Comparison of ENCODE assay signal across 7 mouse cellular contexts in genomic region chr14:47751422-47752205, GRCm38 (mm10).
A peak's percentile ranks its signal among the peaks of the same experiment; 100 is the strongest.
DNase-seq lines count a peak whose midpoint lies in the region; TF ChIP-seq lines count a peak whose summit lies in the region.

No protein-coding gene starts in this region.

- intact Hi-C loops in gastrocnemius, postnatal 36 days (cut with DNase I): loop anchor here (2.0 kb wide), 1 partner anchor 615 kb away; no protein-coding TSS in a partner anchor

- no peak overlapping the region for H3K4me3 ChIP-seq in CH12.LX (replicated peaks in 1 of 3; ENCODE audit: low read depth in 2 of 3, low read length in 2 of 3, poor library complexity in 1 of 3)

- TF ChIP-seq POLR2A in CH12.LX (IDR thresholded peaks at IDR 0.05; ENCODE audit: low read depth, low read length): no peak

- H3K9me3 ChIP-seq in CH12.LX (replicated peaks; ENCODE audit: low read length): no peaks in the 10 kb centered on the region

- no peak overlapping the region for H3K27ac ChIP-seq in CH12.LX (ENCODE audit: insufficient read depth, low read depth)

- peak; percentile 44 to 84; a peak in 3 of 4 replicates for TF ChIP-seq CTCF in CH12.LX (conservative IDR thresholded peaks at IDR 0.05 in 1 of 2, IDR thresholded peaks at IDR 0.05 in 1 of 2; ENCODE audit: low read depth in 2 of 2, low read length in 2 of 2)

- DNase-seq in CH12.LX (ENCODE audit: extremely low read depth) (peak; percentile 61), NIH3T3 (ENCODE audit: low read depth) (peak; percentile 94)
- DNase-seq in cerebellum, postnatal 36 days: peak; percentile 39 to 64
- peak; percentile 25 to 50 for DNase-seq in gastrocnemius, postnatal 36 days
- DNase-seq in large intestine, adult 2 months (ENCODE audit: low read depth, low spot score): peak; percentile 53
- DNase-seq in lung, postnatal 25 days (ENCODE audit: low spot score): peak; percentile 50
- DNase-seq in right cerebral cortex, postnatal 14 days: peak; percentile 70

- TF ChIP-seq RAD21 in CH12.LX (IDR thresholded peaks at IDR 0.05; ENCODE audit: low read depth, low read length): peak; percentile 92

- no peak overlapping the region for H3K4me2 ChIP-seq in CH12.LX (ENCODE audit: insufficient read depth, low read depth, poor library complexity, severe bottlenecking)

- no peaks in the 10 kb centered on the region for H3K79me2 ChIP-seq in CH12.LX (replicated peaks; ENCODE audit: control insufficient read depth, extremely low read depth, insufficient read depth, poor library complexity, severe bottlenecking)

- in situ Hi-C loops in CH12.LX (cut with MboI; ENCODE audit: low pct_ligation_motif_present, low pct_unique_long_range_greater_than_20kb, low sequenced_read_pairs): loop anchor here (25.0 kb wide), 1 partner anchor 386 kb away; no protein-coding TSS in a partner anchor

- H3K36me3 ChIP-seq in CH12.LX (replicated peaks in 1 of 2; ENCODE audit: control insufficient read depth in 1 of 2, insufficient read depth in 1 of 2, low read length in 1 of 2): peaks cover 0 to 1% of the 10 kb centered on the region in 2 experiments

- dilution Hi-C loops in CH12.LX (cut with MboI; ENCODE audit: extremely low pct_ligation_motif_present, extremely low pct_unique_long_range_greater_than_20kb, low sequenced_read_pairs): no loop called here

- H3K27me3 ChIP-seq in CH12.LX (replicated peaks): no peaks in the 10 kb centered on the region

- 50% methylated on average over 8 of the region's 8 CpGs for WGBS in large intestine, adult 2 months

- TF ChIP-seq EP300 in CH12.LX (IDR thresholded peaks at IDR 0.05; ENCODE audit: low read length): no peak

- H3K4me1 ChIP-seq in CH12.LX (ENCODE audit: control insufficient read depth in 1 of 2, insufficient read depth in 2 of 2): peaks cover 2 to 21% of the 10 kb centered on the region in 2 experiments; a peak in 3 of 4 replicates

- no peak overlapping the region for H3K9ac ChIP-seq in CH12.LX (ENCODE audit: insufficient read depth, low read depth)

TF ChIP-seq in CH12.LX, 34 proteins besides CTCF, POLR2A, EP300 and RAD21:
- peak; percentile 78 for TF ChIP-seq SMC3 (IDR thresholded peaks at IDR 0.05; ENCODE audit: low read depth, low read length)
- TF ChIP-seq IRF4 (IDR thresholded peaks at IDR 0.05; ENCODE audit: low read depth, low read length): 0 out of 2 replicates have a peak, but pooled peaks have one; percentile 13
- no peak for TF ChIP-seq ZNF384 (IDR thresholded peaks at IDR 0.05; ENCODE audit: low read depth, low read length)
- 0 out of 2 replicates have a peak, but pooled peaks have one; percentile 23 for TF ChIP-seq NELFE (IDR thresholded peaks at IDR 0.05; ENCODE audit: low read depth, low read length)
- TF ChIP-seq ZC3H11A (IDR thresholded peaks at IDR 0.05; ENCODE audit: low read depth, low read length): peak; percentile 63

Comparison
In these comparisons a context has a peak if more than half of its experiments do, and no peak if none do; other contexts are left out.
1. DNase-seq: peak in every context shown above with its lines; median percentile 94 in NIH3T3; 70 in right cerebral cortex, postnatal 14 days; 61 in CH12.LX; 53 in large intestine, adult 2 months; 52 in cerebellum, postnatal 36 days; 50 in lung, postnatal 25 days; 38 in gastrocnemius, postnatal 36 days.